Mouse (Mus musculus) erythroblast, embryonic 14.5 days (primary cell): Measurements from ENCODE around the gene Tor3a. TPM values are rescaled to one million over a fixed set of nuclear protein-coding genes. Genes with fewer than 3 reads are reported as not detected.

Experiments
- H3K27me3 ChIP-seq: 2 replicates; pipeline ENCODE4 v1.6.1; 2012; ENCODE audit warnings: inconsistent platforms; ENCODE audit not compliant: control insufficient read depth
- H3K36me3 ChIP-seq: 2 replicates; pipeline ENCODE4 v1.6.1; 2012; ENCODE audit warnings: mild to moderate bottlenecking, inconsistent platforms; ENCODE audit not compliant: control insufficient read depth
- H3K4me1 ChIP-seq: 2 replicates; pipeline ENCODE4 v1.6.1; 2012; ENCODE audit warnings: inconsistent platforms; ENCODE audit not compliant: control insufficient read depth
- H3K4me3 ChIP-seq: replicated peaks from 2 replicates; pipeline ENCODE3; 2012; ENCODE audit warnings: moderate library complexity, mild to moderate bottlenecking, inconsistent platforms
- H3K9me3 ChIP-seq: 2 replicates; pipeline ENCODE4 v1.6.1; 2012; ENCODE audit warnings: low read length, inconsistent platforms, mixed read lengths; ENCODE audit not compliant: control insufficient read depth
- GATA1 ChIP-seq: IDR thresholded peaks from 2 replicates; pipeline ENCODE4 v1.6.1; 2012; ENCODE audit warnings: low read length, inconsistent platforms, mixed read lengths
- TAL1 ChIP-seq: IDR thresholded peaks from 3 replicates; pipeline ENCODE4 v1.6.1; 2012; ENCODE audit warnings: low read length, inconsistent platforms, mixed read lengths
- polyA plus RNA-seq: library from polyadenylated mRNA; stranded (reverse); fragments of >175 nt; gene quantifications from 2 replicates; pipeline ENCODE4 v1.2.3, GENCODE M21; 2012

Tor3a gene
- polyA plus RNA-seq, 1 experiment, result not detected

DNA sequence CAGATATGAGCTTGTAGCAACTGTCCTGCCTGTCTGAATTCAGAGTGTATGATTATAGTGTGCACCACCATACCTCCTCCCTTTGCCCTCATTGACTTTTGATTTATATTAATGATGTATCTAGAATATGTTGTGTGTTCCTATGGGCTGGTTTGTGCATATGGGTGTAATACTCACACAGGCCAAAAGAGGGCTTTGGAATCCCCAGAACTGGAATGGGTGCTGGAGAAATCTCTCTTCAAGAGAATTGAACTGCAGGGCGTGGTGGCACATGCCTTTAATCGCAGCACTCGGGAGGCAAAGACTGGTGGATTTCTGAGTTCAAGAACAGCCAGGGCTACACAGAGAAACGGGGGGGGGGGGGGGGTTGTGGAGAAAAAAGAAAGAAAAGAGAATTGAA, 47.4 kb downstream of the Tor3a start:
- no peak overlapping the region for H3K4me3 ChIP-seq
- no peaks in the 10 kb centered on the region for H3K9me3 ChIP-seq
- no peak for TF ChIP-seq TAL1
- no peak for TF ChIP-seq GATA1
- H3K27me3 ChIP-seq, result no peaks in the 10 kb centered on the region
- peaks cover 2% of the 10 kb centered on the region; the same call in 1 of the 2 replicates for H3K4me1 ChIP-seq
- H3K36me3 ChIP-seq, result peaks cover 39% of the 10 kb centered on the region

- Histone ChIP-seq H3K27me3 (no peaks in the 10 kb centered on the region), H3K4me3 (no peak overlapping the region), H3K9me3 (no peaks in the 10 kb centered on the region), H3K4me1 (peaks cover 7% of the 10 kb centered on the region), H3K36me3 (peaks cover 21% of the 10 kb centered on the region)
- no peak for TF ChIP-seq GATA1
- no peak for TF ChIP-seq TAL1
Observed at GRCm38 (mm10) chr1:156624231-156624630, 49.9 kb downstream of the Tor3a start.

GRCm38 (mm10) chr1:156620951-156621350, 53.2 kb downstream of the Tor3a start:
- Histone ChIP-seq H3K27me3 (no peaks in the 10 kb centered on the region), H3K4me1 (peaks cover 34% of the 10 kb centered on the region), H3K4me3 (no peak overlapping the region), H3K9me3 (no peaks in the 10 kb centered on the region), H3K36me3 (peaks cover 17% of the 10 kb centered on the region)
- no peak for TF ChIP-seq GATA1
- TF ChIP-seq TAL1, result no peak

- Histone ChIP-seq H3K4me3 (no peak overlapping the region), H3K4me1 (peaks cover 39% of the 10 kb centered on the region), H3K36me3 (peaks cover 15% of the 10 kb centered on the region), H3K27me3 (no peaks in the 10 kb centered on the region), H3K9me3 (no peaks in the 10 kb centered on the region)
- TF ChIP-seq TAL1 (no peak), GATA1 (no peak)
Observed at GRCm38 (mm10) chr1:156620292-156620909, 53.8 kb downstream of the Tor3a start.

- TF ChIP-seq GATA1 (no peak), TAL1 (no peak)
- Histone ChIP-seq H3K36me3 (peaks cover 6% of the 10 kb centered on the region), H3K4me3 (no peak overlapping the region), H3K27me3 (no peaks in the 10 kb centered on the region), H3K9me3 (no peaks in the 10 kb centered on the region), H3K4me1 (peaks cover 47% of the 10 kb centered on the region)
Observed at GRCm38 (mm10) chr1:156617811-156618210, 56.3 kb downstream of the Tor3a start.

- no peaks in the 10 kb centered on the region for H3K9me3 ChIP-seq
- H3K4me3 ChIP-seq, result peak overlapping the region; percentile 12
- H3K4me1 ChIP-seq, result peaks cover 47% of the 10 kb centered on the region
- peaks cover under 1% of the 10 kb centered on the region for H3K36me3 ChIP-seq
- no peaks in the 10 kb centered on the region for H3K27me3 ChIP-seq
- no peak for TF ChIP-seq GATA1
- TF ChIP-seq TAL1, result no peak
Observed at GRCm38 (mm10) chr1:156616989-156617598, 57.1 kb downstream of the Tor3a start.

GRCm38 (mm10) chr1:156615381-156616133, 58.6 kb downstream of the Tor3a start:
- H3K36me3 ChIP-seq, result no peaks in the 10 kb centered on the region
- no peaks in the 10 kb centered on the region for H3K27me3 ChIP-seq
- peak overlapping the region; percentile 61 for H3K4me3 ChIP-seq
- TF ChIP-seq TAL1, result no peak
- no peak for TF ChIP-seq GATA1
- no peaks in the 10 kb centered on the region for H3K9me3 ChIP-seq
- H3K4me1 ChIP-seq, result peaks cover 51% of the 10 kb centered on the region

DNA sequence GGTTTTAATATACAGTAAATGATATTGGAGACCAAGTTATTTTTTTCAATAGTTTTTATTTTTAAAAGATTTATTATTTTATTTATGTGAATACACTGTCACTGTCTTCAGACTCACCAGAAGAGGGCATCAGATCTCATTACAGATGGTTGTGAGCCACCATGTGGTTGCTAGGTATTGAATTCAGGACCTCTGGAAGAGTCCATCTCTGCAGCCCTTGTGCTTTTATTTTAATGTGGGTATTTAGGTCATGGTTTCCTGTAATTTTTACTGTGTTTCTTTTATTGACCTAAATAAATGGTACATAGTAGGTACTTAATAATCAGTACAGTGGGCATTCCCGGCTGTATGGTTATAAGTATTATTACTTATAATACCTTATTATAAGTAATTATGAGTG, 59.4 kb downstream of the Tor3a start:
- H3K4me1 ChIP-seq, result peaks cover 57% of the 10 kb centered on the region
- no peaks in the 10 kb centered on the region for H3K36me3 ChIP-seq
- no peaks in the 10 kb centered on the region for H3K27me3 ChIP-seq
- no peaks in the 10 kb centered on the region for H3K9me3 ChIP-seq
- H3K4me3 ChIP-seq, result no peak overlapping the region
- TF ChIP-seq TAL1 (no peak), GATA1 (no peak)

DNA sequence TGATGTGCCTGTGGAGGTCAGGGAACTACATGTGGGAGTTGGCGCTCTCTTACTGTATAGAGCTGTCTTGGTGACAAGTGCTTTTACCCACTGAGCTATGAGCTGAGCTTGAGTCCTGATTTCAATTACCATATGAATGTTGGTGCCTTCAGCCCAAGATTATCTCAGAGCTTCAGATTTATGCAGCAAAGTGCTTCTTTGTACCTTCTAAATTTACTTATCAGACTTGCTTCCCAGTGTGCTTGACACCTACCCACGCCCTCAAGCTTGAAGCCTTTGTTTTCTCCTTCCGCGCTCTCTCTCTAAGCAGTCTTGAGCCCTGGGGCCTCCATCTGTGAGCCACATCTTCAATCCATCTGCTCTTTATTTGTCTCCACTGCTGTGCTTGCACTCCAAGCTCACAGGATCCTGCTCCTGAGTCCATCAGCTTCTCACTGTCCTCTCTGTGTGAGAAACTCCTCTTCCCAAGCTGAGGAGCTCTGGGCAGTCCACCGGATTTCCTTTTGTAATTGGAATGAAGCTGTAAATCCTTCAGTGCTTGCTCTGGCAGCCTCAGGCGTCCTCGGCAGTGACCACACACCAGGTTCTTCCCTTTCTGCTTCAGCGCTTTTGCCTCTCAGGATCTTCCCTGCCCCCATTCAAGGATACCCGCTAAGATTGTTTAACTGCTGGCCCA, 60.2 kb downstream of the Tor3a start:
- TF ChIP-seq GATA1 (no peak), TAL1 (no peak)
- Histone ChIP-seq H3K36me3 (no peaks in the 10 kb centered on the region), H3K9me3 (no peaks in the 10 kb centered on the region), H3K4me3 (no peak overlapping the region), H3K27me3 (no peaks in the 10 kb centered on the region), H3K4me1 (peaks cover 57% of the 10 kb centered on the region)
